Mouse (Mus musculus) layer of hippocampus, adult 8-10 months (tissue): ENCODE results near the gene Cdk17. TPM values are rescaled to one million over a fixed set of nuclear protein-coding genes. Genes with fewer than 3 reads are reported as not detected.

Experiments
- DNase-seq, 2 experiments: peaks; one replicate each; pipeline ENCODE4 v3.0.0; 2022; ENCODE audit warnings: low spot score in 2 of 2
- total RNA-seq, 4 experiments: library from RNA; stranded (reverse); gene quantifications; 2 replicates each; pipeline ENCODE4 v1.2.4; 2022

Cdk17 gene
- total RNA-seq, 4 experiments from 2014 or later = 169 to 201 (median 193) TPM

GRCm38 (mm10) chr10:93279062-93279461, 118.4 kb downstream of the Cdk17 start:
- no peak for DNase-seq

- no peak for DNase-seq
Observed at GRCm38 (mm10) chr10:93280586-93280985, 119.9 kb downstream of the Cdk17 start.

- no peak for DNase-seq
Observed at GRCm38 (mm10) chr10:93281092-93281491, 120.4 kb downstream of the Cdk17 start.

GRCm38 (mm10) chr10:93282526-93282964, 121.9 kb downstream of the Cdk17 start:
- DNase-seq = no peak

- no peak for DNase-seq
Observed at GRCm38 (mm10) chr10:93283258-93283657, 122.6 kb downstream of the Cdk17 start.

GRCm38 (mm10) chr10:93285489-93285888, 124.8 kb downstream of the Cdk17 start:
- DNase-seq = no peak

- no peak for DNase-seq
Observed at GRCm38 (mm10) chr10:93287551-93288145, 127.0 kb downstream of the Cdk17 start.

- no peak for DNase-seq
Observed at GRCm38 (mm10) chr10:93288336-93288735, 127.7 kb downstream of the Cdk17 start.

- DNase-seq = no peak
Observed at GRCm38 (mm10) chr10:93289404-93289803, 128.7 kb downstream of the Cdk17 start.

- DNase-seq = no peak
Observed at GRCm38 (mm10) chr10:93291352-93291751, 130.7 kb downstream of the Cdk17 start.

- DNase-seq = peak; percentile 57 to 85
Observed at GRCm38 (mm10) chr10:93291843-93292242, 131.2 kb downstream of the Cdk17 start.

GRCm38 (mm10) chr10:93293621-93294020, 132.9 kb downstream of the Cdk17 start:
- DNase-seq = no peak

GRCm38 (mm10) chr10:93294547-93295219, 134.0 kb downstream of the Cdk17 start:
- DNase-seq = no peak

- DNase-seq = no peak
Observed at GRCm38 (mm10) chr10:93297774-93298173, 137.1 kb downstream of the Cdk17 start.

- DNase-seq = no peak
Observed at GRCm38 (mm10) chr10:93298208-93298607, 137.5 kb downstream of the Cdk17 start.

GRCm38 (mm10) chr10:93301831-93302230, 141.2 kb downstream of the Cdk17 start:
- no peak for DNase-seq

GRCm38 (mm10) chr10:93303231-93303630, 142.6 kb downstream of the Cdk17 start:
- DNase-seq = no peak

- DNase-seq = no peak
Observed at GRCm38 (mm10) chr10:93305946-93306345, 145.3 kb downstream of the Cdk17 start.

GRCm38 (mm10) chr10:93306367-93306766, 145.7 kb downstream of the Cdk17 start:
- DNase-seq = no peak

GRCm38 (mm10) chr10:93309131-93309933, 148.7 kb downstream of the Cdk17 start:
- peak in 1 of 2 experiments; percentile 25 for DNase-seq

GRCm38 (mm10) chr10:93309934-93310621, 149.4 kb downstream of the Cdk17 start:
- no peak for DNase-seq
